Mouse (Mus musculus) urinary bladder, postnatal 25 days (tissue): Measurements from ENCODE around the gene Fancb.
A peak's percentile ranks its signal among the peaks of the same experiment; 100 is the strongest.

Source experiments
- DNase-seq: peaks from one replicate; pipeline ENCODE4 v3.0.0; 2022; ENCODE audit warnings: low spot score

Fancb gene

DNA sequence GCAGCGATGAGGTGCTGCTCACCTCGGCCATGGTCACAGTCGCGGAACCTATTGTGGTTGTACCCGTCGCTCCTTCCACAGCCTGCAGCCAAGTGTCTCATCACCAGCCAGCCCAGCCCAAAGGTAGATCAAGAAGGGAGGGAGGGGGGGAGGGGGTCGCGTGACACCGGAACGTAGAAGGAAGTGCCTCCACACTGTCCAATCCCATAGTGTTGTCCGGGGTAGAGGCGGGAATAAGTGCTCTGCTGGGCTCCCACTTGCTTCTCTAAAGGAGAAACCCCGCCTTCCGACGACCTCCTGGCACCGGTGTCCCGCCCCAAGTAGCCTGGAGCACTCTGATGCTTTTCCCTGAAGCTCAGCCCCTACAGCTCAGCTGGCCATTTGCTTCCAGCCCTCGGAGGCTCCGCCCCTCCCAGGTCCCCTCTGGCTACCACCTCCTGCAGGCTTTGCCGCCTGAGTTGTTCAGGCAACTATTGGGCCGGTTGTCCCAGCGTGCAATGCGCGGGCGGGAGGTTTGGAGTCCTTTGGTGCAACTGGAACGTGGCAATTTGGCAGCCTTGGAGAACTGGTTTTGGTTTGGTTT is at the start of gene Fancb, which contains the start of gene Mospd2:
Gene Fancb, plus strand, starts transcription at position 400 of the 583 bp plus-strand sequence.
Gene Mospd2, minus strand, starts transcription at position 183 of the 583 bp plus-strand sequence.
- DNase-seq = peak; percentile 56

DNA sequence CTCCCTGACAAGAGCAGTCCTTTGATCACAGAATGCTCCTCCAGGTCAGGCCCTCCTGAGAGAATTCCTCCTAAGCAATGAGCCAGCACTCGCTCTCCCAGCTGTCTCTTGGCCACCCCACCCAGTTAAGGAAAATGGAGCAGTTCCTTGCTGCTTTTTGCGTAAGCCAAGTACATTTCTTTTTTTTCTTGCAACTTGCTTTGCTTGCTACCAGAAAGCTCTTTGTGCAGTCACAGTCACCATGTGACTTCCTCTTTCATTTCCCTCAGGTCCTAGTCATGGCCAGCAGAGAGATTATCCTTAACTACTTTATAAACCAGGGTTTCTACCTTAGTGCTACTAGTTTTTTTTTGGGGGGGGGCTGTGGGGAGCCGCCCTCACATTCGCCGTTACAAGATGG is 38.9 kb upstream of the Fancb start:
- DNase-seq = no peak

DNA sequence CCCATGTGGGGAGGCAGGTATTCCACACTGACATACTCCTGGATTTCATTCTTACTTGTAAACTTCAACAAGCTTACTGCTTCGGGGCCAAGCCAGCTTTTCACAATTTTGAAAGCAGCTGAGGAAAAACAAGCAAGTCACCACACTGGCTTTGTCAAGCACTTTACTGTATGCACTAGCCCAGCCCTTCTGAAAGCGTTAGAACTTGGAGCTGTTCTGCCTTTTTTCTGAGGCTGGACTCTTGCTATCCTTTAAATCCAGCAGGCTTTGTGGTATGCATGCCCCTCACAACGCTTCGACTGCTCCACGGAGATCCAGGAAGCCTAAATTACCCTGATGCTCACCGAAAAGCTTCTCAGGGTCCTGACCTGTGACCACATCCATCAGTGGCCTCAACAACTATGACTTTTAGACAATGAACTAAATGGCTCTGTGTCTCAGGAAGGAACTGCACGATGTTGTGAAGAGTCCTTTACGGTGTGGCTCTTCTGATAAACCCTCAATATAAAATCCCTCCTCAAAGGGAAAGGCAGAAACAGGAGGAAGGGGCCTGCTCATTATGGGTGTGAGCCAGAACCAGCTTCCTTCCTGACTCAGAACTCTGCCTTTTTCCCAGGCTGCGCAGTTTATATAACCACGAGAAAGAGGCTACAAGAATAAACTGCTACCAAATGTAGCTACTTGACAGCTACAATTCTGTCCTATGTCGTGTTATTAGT is 28.4 kb upstream of the Fancb start:
- no peak for DNase-seq

DNA sequence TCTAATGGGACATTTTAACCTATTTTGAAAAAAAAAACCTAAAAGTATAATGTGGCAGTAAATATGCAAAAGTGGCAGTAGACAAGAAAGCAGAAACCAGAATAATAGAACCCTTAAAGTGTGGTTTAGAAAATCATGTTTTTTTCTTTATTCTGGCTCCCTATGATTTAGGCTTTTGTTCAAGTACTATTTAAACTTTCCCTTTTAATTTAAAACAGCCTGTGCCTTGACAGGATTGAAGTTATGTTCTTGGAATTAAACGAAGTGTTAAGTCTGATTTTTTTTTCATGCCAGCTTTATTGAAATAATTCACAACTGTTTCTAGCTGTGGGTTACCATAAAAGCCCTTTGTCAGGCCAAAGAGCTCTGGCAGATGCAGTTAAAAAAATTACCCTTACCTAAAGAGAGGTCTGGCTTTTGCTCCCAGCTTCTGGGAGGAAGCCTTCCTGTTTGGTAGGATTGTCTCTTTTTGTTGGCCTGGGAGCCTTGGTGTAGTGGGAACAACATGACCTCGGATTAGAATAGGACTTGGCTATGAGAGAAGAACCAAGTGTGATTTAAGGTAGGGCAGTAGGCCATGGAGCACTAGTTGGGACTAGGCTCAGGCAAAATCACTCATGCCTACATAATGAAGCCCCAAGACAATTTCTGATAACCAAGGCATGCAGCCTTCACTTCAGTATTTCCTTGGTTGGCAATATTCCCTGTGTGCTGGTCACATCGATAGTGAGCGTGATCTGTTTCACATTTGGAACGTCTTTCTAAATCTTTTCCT is 27.6 kb upstream of the Fancb start:
- DNase-seq = no peak

DNA sequence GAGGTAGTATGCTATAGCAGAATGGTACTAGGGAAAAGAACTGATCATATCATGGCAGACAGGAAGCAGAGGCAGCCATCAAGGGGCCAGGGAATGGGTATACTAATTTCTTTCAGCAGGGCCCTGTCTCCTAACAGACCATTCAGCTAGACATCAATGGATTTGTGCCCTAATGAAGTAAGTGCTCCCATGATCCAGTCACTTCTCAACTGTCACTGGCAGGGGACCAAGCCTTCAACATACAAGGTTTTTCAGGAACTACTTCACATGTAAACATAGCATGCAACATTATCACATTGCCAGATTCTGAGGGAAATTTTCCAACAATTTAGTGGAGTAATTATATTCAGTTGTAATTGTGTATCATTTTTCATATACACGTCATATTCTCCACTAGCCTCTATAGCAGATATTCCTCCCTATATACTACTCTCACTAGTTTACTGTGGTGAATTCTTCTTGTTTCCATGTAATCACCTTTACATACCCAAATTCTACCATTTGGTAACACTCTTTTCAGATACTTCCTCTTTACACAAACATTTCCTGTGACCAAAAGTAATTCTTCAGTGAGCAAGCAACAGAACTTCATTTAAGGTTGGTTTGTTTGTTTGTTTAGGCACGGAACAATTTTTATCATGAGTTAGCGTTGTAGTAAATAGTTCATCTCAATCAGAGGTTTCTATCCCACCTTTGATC is 14.5 kb upstream of the Fancb start:
- DNase-seq = no peak

DNA sequence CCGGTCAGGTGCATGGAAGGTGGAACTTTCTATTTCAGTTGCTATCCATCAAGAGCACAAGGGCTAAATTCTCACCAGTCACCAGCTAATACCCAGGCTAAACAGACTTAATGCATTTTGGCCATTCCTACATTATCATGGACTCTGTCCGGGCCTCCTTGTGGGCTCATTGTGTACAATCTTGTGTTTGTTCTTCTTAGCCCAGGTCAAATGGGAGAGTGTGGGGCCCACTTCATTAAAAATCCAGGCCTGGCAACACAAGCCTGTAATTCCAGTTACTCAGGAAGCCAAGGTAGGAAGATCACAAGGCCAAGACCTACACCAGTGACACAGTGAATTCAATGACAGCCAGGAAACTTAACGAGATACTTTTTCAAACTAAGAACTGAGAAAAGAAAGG is 9.2 kb upstream of the Fancb start:
- DNase-seq = no peak

DNA sequence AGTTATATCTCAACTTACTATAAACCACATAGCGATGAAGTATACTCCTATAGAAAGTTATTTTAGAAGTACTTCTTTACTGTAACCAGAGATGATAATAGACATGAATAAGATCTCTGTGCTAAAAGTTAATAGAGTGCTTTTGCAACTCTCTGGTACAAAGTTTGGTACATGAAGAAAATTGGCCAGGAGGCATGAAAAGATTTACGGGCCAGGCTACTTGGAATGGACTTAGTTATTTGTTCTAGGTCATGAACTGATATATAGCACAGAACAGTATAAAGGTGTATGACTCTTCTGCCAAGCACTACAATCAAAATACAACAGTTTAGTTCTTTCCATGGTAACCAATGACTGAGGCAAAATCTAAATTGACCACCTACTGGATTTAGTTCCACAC is 1.5 kb upstream of the Fancb start:
- DNase-seq = no peak

DNA sequence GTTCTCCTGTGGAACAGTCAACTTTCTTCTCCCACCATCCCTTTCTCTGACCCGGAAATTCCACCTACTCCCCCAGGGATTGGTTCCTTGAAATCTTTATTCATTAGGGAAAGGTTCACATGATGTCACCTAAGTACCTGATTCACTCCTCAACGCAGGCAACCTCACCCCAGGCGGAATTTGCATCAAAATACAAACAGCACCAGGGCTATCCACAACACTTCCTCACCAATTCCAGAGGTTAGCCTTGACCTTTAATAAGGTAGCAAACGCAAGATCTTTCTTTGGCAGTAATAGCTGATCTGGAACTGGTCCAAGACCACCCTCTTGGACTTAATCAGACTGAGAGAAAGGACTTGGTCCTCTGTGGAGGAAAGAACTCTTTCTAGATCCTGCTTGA is 22.7 kb downstream of the Fancb start:
- DNase-seq = no peak

DNA sequence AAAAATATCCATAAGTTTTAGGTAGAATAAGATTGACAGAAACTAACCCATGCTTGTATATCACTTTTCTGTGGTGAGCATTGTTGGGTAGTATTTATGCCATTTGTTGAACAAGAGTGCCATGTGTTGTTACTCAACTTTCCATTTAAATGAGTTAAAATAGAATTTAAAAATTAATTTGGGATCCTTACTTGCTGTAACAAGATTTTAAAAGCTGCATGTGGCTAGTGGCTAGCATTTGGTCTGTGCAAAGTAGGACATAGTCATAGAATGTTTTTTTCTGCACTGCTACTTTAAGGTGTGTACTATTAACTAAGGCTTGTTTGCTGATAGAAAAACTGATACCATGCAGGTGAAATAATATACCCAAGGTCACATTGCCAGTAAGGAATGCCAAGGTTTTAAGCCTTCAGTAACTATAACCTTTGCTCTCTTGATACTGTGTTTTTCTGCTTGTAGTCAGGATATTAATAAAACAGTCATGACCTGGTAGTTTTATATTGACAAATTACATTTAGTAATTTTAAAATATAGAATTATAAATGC is 24.5 kb downstream of the Fancb start, which contains the start of gene Gm17604:
Gene Gm17604, minus strand, starts transcription at position 51 of the 546 bp plus-strand sequence.
- no peak for DNase-seq
